Mouse (Mus musculus): ENCODE measurements around the gene Ugcg. TPM values are rescaled to one million over a fixed set of nuclear protein-coding genes. Genes with fewer than 3 reads are reported as not detected.

The Ugcg gene
- polyA plus RNA-seq, 1 experiment from 2014 or later: 26.6 TPM

GRCm38 (mm10) chr4:59265631-59266030 is 76.6 kb downstream of the Ugcg start:
- H3K4me1 ChIP-seq (ENCODE audit: control insufficient read depth, insufficient read depth, low read length): no peaks in the 10 kb centered on the region
- H3K9me3 ChIP-seq (ENCODE audit: control insufficient read depth, low read length): no peaks in the 10 kb centered on the region
- H3K4me2 ChIP-seq (ENCODE audit: low read depth, low read length): no peak overlapping the region
- ATAC-seq (ENCODE audit: low read depth): no peak
- no peaks in the 10 kb centered on the region for H3K36me3 ChIP-seq (ENCODE audit: control insufficient read depth, insufficient read depth, low read length)
- WGBS: 95% methylated on average over 5 of the region's 5 CpGs
- H3K27ac ChIP-seq (ENCODE audit: low read depth, low read length): no peak overlapping the region
- no peak overlapping the region for H3K9ac ChIP-seq (replicated peaks; ENCODE audit: low read depth, low read length)
- H3K27me3 ChIP-seq (ENCODE audit: control insufficient read depth, insufficient read depth, low read length): no peaks in the 10 kb centered on the region
- no peak overlapping the region for H3K4me3 ChIP-seq (ENCODE audit: low read depth, low read length)

Other genes with a start within 250 kb of the Ugcg start
- 2.5 and 2.6 TPM in 2 replicates for gene Zkscan16, start 245.6 kb upstream of the Ugcg start, polyA plus RNA-seq (2014; fragmentation: Nextera tagmentation; extraction: Ambion mirVana)
- 3.6 and 3.7 TPM in 2 replicates for gene Ptgr1, start 202.1 kb upstream of the Ugcg start, polyA plus RNA-seq (2014; fragmentation: Nextera tagmentation; extraction: Ambion mirVana)
- 6.9 and 7.4 TPM in 2 replicates for gene Dnajc25, start 194.2 kb upstream of the Ugcg start, polyA plus RNA-seq (2014; fragmentation: Nextera tagmentation; extraction: Ambion mirVana)
- gene Gm20503, start 186.0 kb upstream of the Ugcg start, polyA plus RNA-seq (2014; fragmentation: Nextera tagmentation; extraction: Ambion mirVana): 8.4 and 10.2 TPM in 2 replicates
- 197 and 226 TPM in 2 replicates for gene Gng10, start 154.2 kb upstream of the Ugcg start, polyA plus RNA-seq (2014; fragmentation: Nextera tagmentation; extraction: Ambion mirVana)
- gene AI481877, start 50.3 kb upstream of the Ugcg start, polyA plus RNA-seq (2014; fragmentation: Nextera tagmentation; extraction: Ambion mirVana): 0.05 TPM in 1 of 2 replicates, not detected in the other
- gene Susd1, start 249.4 kb downstream of the Ugcg start, polyA plus RNA-seq (2014; fragmentation: Nextera tagmentation; extraction: Ambion mirVana): 1.3 and 1.4 TPM in 2 replicates

All from neural tube, embryonic 14.5 days (tissue).